ENCODE assay signal across 17 mouse cellular contexts in the genomic region with DNA sequence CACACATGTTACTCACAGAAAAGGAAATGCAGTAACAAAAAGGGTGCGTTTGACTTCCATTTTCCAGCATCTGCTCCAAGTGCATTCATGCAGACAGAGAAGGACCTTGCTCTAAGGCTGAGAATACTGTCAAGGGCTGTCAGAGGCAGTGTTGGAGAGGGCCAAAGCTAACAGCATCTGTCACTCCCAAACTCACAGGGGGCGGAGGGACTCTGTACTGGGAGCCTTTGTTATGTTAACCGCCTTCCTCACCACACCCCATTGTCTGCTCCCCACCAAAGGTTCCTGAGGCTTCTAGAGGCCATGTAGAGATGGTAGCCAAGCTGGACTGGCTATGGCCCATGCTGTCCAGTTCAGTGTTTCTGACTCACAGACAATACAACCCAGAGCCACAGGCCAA.
DNase-seq lines count a peak whose midpoint lies in the region; ATAC-seq and TF ChIP-seq lines count a peak whose summit lies in the region.
"Had no signal": no experiment of that assay in that cellular context is flagged by ENCODE, and none has a peak within 500 bp of the region (broad histone marks: within the 10 kb centered on the region; RNA-seq: fewer than 3 reads in every experiment).

No protein-coding gene starts in this region.

- no peak overlapping the region for H3K9ac ChIP-seq in hindbrain, embryonic 11.5 days (ENCODE audit: low read depth, low read length)
- no peak overlapping the region for H3K9ac ChIP-seq in hindbrain, postnatal 0 days (replicated peaks; ENCODE audit: low read length)
- no peak overlapping the region for H3K9ac ChIP-seq in forebrain, embryonic 13.5 days
- no peak overlapping the region for H3K9ac ChIP-seq in midbrain, embryonic 11.5 days (ENCODE audit: low read length)
- H3K9ac ChIP-seq: limb, embryonic 12.5 days; liver, embryonic 15.5 days had no signal

- WGBS in hindbrain, embryonic 11.5 days = 31% methylated on average over 3 of the region's 3 CpGs
- 22% methylated on average over 3 of the region's 3 CpGs for WGBS in hindbrain, postnatal 0 days
- 17% methylated on average over 3 of the region's 3 CpGs for WGBS in forebrain, embryonic 13.5 days
- WGBS in midbrain, embryonic 11.5 days = 13% methylated on average over 3 of the region's 3 CpGs

- no peaks in the 10 kb centered on the region for H3K36me3 ChIP-seq in hindbrain, embryonic 11.5 days (ENCODE audit: control insufficient read depth, insufficient read depth, low read length)
- H3K36me3 ChIP-seq in hindbrain, postnatal 0 days (ENCODE audit: insufficient read depth, low read length) = no peaks in the 10 kb centered on the region
- H3K36me3 ChIP-seq in forebrain, embryonic 13.5 days (ENCODE audit: poor library complexity, severe bottlenecking) = no peaks in the 10 kb centered on the region
- no peaks in the 10 kb centered on the region for H3K36me3 ChIP-seq in midbrain, embryonic 11.5 days (ENCODE audit: control insufficient read depth, insufficient read depth, low read length)
- H3K36me3 ChIP-seq: limb, embryonic 12.5 days; liver, embryonic 15.5 days had no signal

- H3K4me1 ChIP-seq in hindbrain, embryonic 11.5 days (replicated peaks; ENCODE audit: control insufficient read depth, insufficient read depth, low read length) = no peaks in the 10 kb centered on the region
- H3K4me1 ChIP-seq in hindbrain, postnatal 0 days (ENCODE audit: insufficient read depth, low read length) = no peaks in the 10 kb centered on the region
- H3K4me1 ChIP-seq in forebrain, embryonic 13.5 days = peaks cover 12% of the 10 kb centered on the region
- peaks cover 14% of the 10 kb centered on the region for H3K4me1 ChIP-seq in midbrain, embryonic 11.5 days (ENCODE audit: control insufficient read depth, insufficient read depth, low read length)
- H3K4me1 ChIP-seq: limb, embryonic 12.5 days; liver, embryonic 15.5 days had no signal

- intact Hi-C loops in left cerebral cortex, postnatal 10 days (cut with DNase I) = loop anchor here (10.0 kb wide), 1 partner anchor 295 kb away; no protein-coding TSS in a partner anchor

- DNase-seq in hindbrain, embryonic 11.5 days (ENCODE audit: low spot score) = peak; percentile 63
- DNase-seq in hindbrain, postnatal 0 days (ENCODE audit: low spot score) = no peak
- peak; percentile 89 for DNase-seq in midbrain, embryonic 11.5 days (ENCODE audit: low spot score, missing footprints)
- DNase-seq in right cerebral cortex, postnatal 14 days = no peak
- no peak for DNase-seq in right cerebral cortex, postnatal 10 days (ENCODE audit: low spot score in 2 of 2)
- no peak for DNase-seq in kidney, adult 8-10 months
- no peak for DNase-seq in left cerebral cortex, postnatal 10 days (ENCODE audit: extremely low spot score in 1 of 2, low spot score in 2 of 2)
- DNase-seq: adrenal gland, postnatal 25 days; kidney, postnatal 25 days; lung, postnatal 14 days; right cerebral cortex, postnatal 4 days; thymus, postnatal 25 days had no signal

- H3K4me2 ChIP-seq in hindbrain, embryonic 11.5 days (replicated peaks; ENCODE audit: low read depth, low read length) = no peak overlapping the region
- H3K4me2 ChIP-seq in hindbrain, postnatal 0 days (ENCODE audit: low read depth, low read length) = no peak overlapping the region
- H3K4me2 ChIP-seq in forebrain, embryonic 13.5 days = no peak overlapping the region
- no peak overlapping the region for H3K4me2 ChIP-seq in midbrain, embryonic 11.5 days
- H3K4me2 ChIP-seq: limb, embryonic 12.5 days; liver, embryonic 15.5 days had no signal

- no peaks in the 10 kb centered on the region for H3K27me3 ChIP-seq in hindbrain, embryonic 11.5 days (ENCODE audit: control insufficient read depth, insufficient read depth, low read length)
- H3K27me3 ChIP-seq in hindbrain, postnatal 0 days (ENCODE audit: insufficient read depth, low read length) = no peaks in the 10 kb centered on the region
- peaks cover 25% of the 10 kb centered on the region for H3K27me3 ChIP-seq in forebrain, embryonic 13.5 days
- no peaks in the 10 kb centered on the region for H3K27me3 ChIP-seq in midbrain, embryonic 11.5 days (ENCODE audit: control insufficient read depth, insufficient read depth, low read length)
- H3K27me3 ChIP-seq: limb, embryonic 12.5 days; liver, embryonic 15.5 days had no signal

- H3K4me3 ChIP-seq in hindbrain, embryonic 11.5 days (ENCODE audit: low read depth, low read length) = no peak overlapping the region
- no peak overlapping the region for H3K4me3 ChIP-seq in hindbrain, postnatal 0 days (ENCODE audit: low read length)
- no peak overlapping the region for H3K4me3 ChIP-seq in forebrain, embryonic 13.5 days
- no peak overlapping the region for H3K4me3 ChIP-seq in midbrain, embryonic 11.5 days (ENCODE audit: low read depth, low read length)
- H3K4me3 ChIP-seq: erythroblast, embryonic 14.5 days; limb, embryonic 12.5 days; liver, embryonic 15.5 days had no signal

- peak overlapping the region; percentile 54; the same call in 1 of the 2 replicates for H3K27ac ChIP-seq in hindbrain, embryonic 11.5 days (ENCODE audit: low read depth, low read length)
- H3K27ac ChIP-seq in hindbrain, postnatal 0 days = no peak overlapping the region
- H3K27ac ChIP-seq in forebrain, embryonic 13.5 days = peak overlapping the region; percentile 36
- H3K27ac ChIP-seq in midbrain, embryonic 11.5 days (ENCODE audit: low read depth, low read length) = peak overlapping the region; percentile 41
- H3K27ac ChIP-seq: limb, embryonic 12.5 days; liver, embryonic 15.5 days had no signal

- no peak for TF ChIP-seq CTCF in hindbrain, postnatal 0 days (IDR thresholded peaks at IDR 0.05; ENCODE audit: low read depth)

- peak; percentile 89 for ATAC-seq in hindbrain, embryonic 11.5 days (ENCODE audit: low FRiP score)
- ATAC-seq in hindbrain, postnatal 0 days = no peak
- ATAC-seq in forebrain, embryonic 13.5 days = peak; percentile 59
- ATAC-seq in midbrain, embryonic 11.5 days (ENCODE audit: low FRiP score) = peak; percentile 83
- ATAC-seq: intestine, postnatal 0 days had no signal

- H3K9me3 ChIP-seq in hindbrain, embryonic 11.5 days (ENCODE audit: control insufficient read depth, low read length) = no peaks in the 10 kb centered on the region
- H3K9me3 ChIP-seq in hindbrain, postnatal 0 days (ENCODE audit: low read length) = no peaks in the 10 kb centered on the region
- H3K9me3 ChIP-seq in forebrain, embryonic 13.5 days (replicated peaks) = peaks cover 7% of the 10 kb centered on the region; the same call in 1 of the 2 replicates
- H3K9me3 ChIP-seq in midbrain, embryonic 11.5 days (ENCODE audit: control insufficient read depth, low read length) = no peaks in the 10 kb centered on the region; the same call in 1 of the 2 replicates
- H3K9me3 ChIP-seq: limb, embryonic 12.5 days; liver, embryonic 15.5 days had no signal

Comparison
In these comparisons a context has a peak if more than half of its experiments do, and no peak if none do; other contexts are left out.
1. DNase-seq: peak in hindbrain, embryonic 11.5 days (single experiment) and midbrain, embryonic 11.5 days (single experiment); none in hindbrain, postnatal 0 days (single experiment), right cerebral cortex, postnatal 14 days (single experiment), right cerebral cortex, postnatal 10 days (0 of 2), kidney, adult 8-10 months (0 of 2) and left cerebral cortex, postnatal 10 days (0 of 2).